Mouse (Mus musculus): ENCODE measurements around the gene Matn1.

DNA sequence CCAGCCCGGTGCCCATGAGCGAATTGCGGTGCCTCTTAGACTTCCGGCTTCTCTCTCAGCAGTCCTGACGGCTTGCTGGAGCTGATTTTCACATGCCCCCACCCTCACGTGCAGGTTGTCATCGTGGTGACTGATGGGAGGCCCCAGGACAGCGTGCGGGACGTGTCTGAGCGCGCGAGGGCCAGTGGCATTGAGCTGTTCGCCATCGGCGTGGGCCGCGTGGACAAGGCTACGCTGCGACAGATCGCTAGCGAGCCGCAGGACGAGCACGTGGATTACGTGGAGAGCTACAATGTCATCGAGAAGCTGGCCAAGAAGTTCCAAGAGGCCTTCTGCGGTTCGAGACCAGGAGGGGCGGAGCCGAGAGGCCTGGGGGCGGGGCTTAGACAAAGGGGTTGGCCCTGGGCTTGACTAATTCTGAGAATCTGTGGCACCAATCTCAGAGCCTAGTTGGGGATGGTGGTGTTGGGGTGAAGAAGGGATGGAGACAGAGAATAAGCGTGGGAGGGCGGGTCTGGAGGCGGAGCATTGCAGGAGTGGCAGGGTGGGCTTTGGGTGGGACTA is 5.7 kb downstream of the Matn1 start:
- TF ChIP-seq POLR2A (IDR thresholded peaks at IDR 0.05; ENCODE audit: low read depth, low read length), result no peak
- no peak for TF ChIP-seq CTCF (IDR thresholded peaks at IDR 0.05; ENCODE audit: extremely low read depth, insufficient read length, insufficient replicate concordance, low read depth, low read length)
